In the genomic region with DNA sequence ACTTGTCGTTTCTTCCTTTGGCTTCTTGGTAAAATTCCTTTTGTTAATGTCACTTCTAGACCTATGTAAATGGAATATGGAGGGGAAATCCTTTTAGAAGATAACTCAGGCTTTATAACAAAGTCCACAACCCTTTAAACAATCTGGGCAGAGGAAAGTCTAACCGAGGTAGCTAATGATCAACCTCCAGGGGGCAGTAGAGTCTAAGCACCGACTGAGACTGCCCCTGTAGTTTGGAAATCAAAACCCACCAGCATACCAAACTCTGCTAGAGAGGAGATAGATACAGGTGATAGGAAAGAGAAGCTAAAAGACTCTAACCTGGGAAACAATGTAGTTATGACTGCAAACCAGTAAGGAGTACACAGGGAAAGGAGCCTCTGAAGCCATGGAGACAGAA, we compare ENCODE assay signal across 10 mouse cellular contexts.
DNase-seq lines count a peak whose midpoint lies in the region; ATAC-seq and TF ChIP-seq lines count a peak whose summit lies in the region.
"Had no signal": no experiment of that assay in that cellular context is flagged by ENCODE, and none has a peak within 500 bp of the region (broad histone marks: within the 10 kb centered on the region; RNA-seq: fewer than 3 reads in every experiment).

No protein-coding gene starts in this region.

- H3K4me3 ChIP-seq in kidney, adult 2 months (ENCODE audit: insufficient read depth, low read depth, low read length) = no peak overlapping the region
- no peak overlapping the region for H3K4me3 ChIP-seq in kidney, embryonic 14.5 days (ENCODE audit: low read length)
- H3K4me3 ChIP-seq in CH12.LX (replicated peaks in 1 of 3; ENCODE audit: low read depth in 2 of 3, low read length in 2 of 3, poor library complexity in 1 of 3) = no peak overlapping the region
- H3K4me3 ChIP-seq in liver, embryonic 14.5 days (ENCODE audit: insufficient read depth in 1 of 2, low read depth in 2 of 2, low read length in 2 of 2) = no peak overlapping the region
- H3K4me3 ChIP-seq: erythroblast, embryonic 14.5 days; limb, embryonic 15.5 days had no signal

- H3K79me2 ChIP-seq in CH12.LX (replicated peaks; ENCODE audit: control insufficient read depth, extremely low read depth, insufficient read depth, poor library complexity, severe bottlenecking) = no peaks in the 10 kb centered on the region

- H3K36me3 ChIP-seq in kidney, adult 2 months (ENCODE audit: control insufficient read depth, insufficient read depth, low read length) = no peaks in the 10 kb centered on the region
- no peaks in the 10 kb centered on the region for H3K36me3 ChIP-seq in kidney, embryonic 14.5 days (ENCODE audit: control insufficient read depth, insufficient read depth, low read length)
- no peaks in the 10 kb centered on the region for H3K36me3 ChIP-seq in CH12.LX (replicated peaks in 1 of 2; ENCODE audit: control insufficient read depth in 1 of 2, insufficient read depth in 1 of 2, low read length in 1 of 2)
- H3K36me3 ChIP-seq in liver, embryonic 14.5 days (replicated peaks; ENCODE audit: control insufficient read depth, insufficient read depth, low read depth) = no peaks in the 10 kb centered on the region
- H3K36me3 ChIP-seq: limb, embryonic 15.5 days had no signal

- no peak overlapping the region for H3K27ac ChIP-seq in kidney, adult 2 months (ENCODE audit: insufficient read depth, low read depth, low read length)
- H3K27ac ChIP-seq in kidney, embryonic 14.5 days (ENCODE audit: low read depth, low read length) = no peak overlapping the region
- no peak overlapping the region for H3K27ac ChIP-seq in CH12.LX (ENCODE audit: insufficient read depth, low read depth)
- H3K27ac ChIP-seq in liver, embryonic 14.5 days = no peak overlapping the region
- H3K27ac ChIP-seq: limb, embryonic 15.5 days had no signal

- 13% methylated on average over 3 of the region's 3 CpGs for WGBS in kidney, adult 2 months
- WGBS in kidney, embryonic 14.5 days = 14% methylated on average over 3 of the region's 3 CpGs
- WGBS in liver, embryonic 14.5 days (ENCODE audit: insufficient replicate concordance) = 8% methylated on average over 3 of the region's 3 CpGs

- no peaks in the 10 kb centered on the region for H3K27me3 ChIP-seq in kidney, adult 2 months (replicated peaks; ENCODE audit: control insufficient read depth, insufficient read depth, low read length)
- no peaks in the 10 kb centered on the region for H3K27me3 ChIP-seq in kidney, embryonic 14.5 days (ENCODE audit: control insufficient read depth, insufficient read depth, low read length)
- H3K27me3 ChIP-seq in CH12.LX (replicated peaks) = no peaks in the 10 kb centered on the region
- no peaks in the 10 kb centered on the region; the same call in 1 of the 2 replicates for H3K27me3 ChIP-seq in liver, embryonic 14.5 days (ENCODE audit: control insufficient read depth, insufficient read depth, low read length)
- H3K27me3 ChIP-seq: limb, embryonic 15.5 days had no signal

- peak; percentile 80 for TF ChIP-seq RAD21 in CH12.LX (IDR thresholded peaks at IDR 0.05; ENCODE audit: low read depth, low read length)

- no peaks in the 10 kb centered on the region for H3K9me3 ChIP-seq in kidney, embryonic 14.5 days (ENCODE audit: control insufficient read depth, low read length)
- no peaks in the 10 kb centered on the region for H3K9me3 ChIP-seq in CH12.LX (replicated peaks; ENCODE audit: low read length)
- H3K9me3 ChIP-seq in liver, embryonic 14.5 days (ENCODE audit: control insufficient read depth, low read length) = no peaks in the 10 kb centered on the region
- H3K9me3 ChIP-seq: limb, embryonic 15.5 days had no signal

- no peaks in the 10 kb centered on the region for H3K4me1 ChIP-seq in kidney, adult 2 months (ENCODE audit: control insufficient read depth, insufficient read depth, low read length)
- H3K4me1 ChIP-seq in kidney, embryonic 14.5 days (ENCODE audit: control insufficient read depth, insufficient read depth, low read length) = no peaks in the 10 kb centered on the region
- no peaks in the 10 kb centered on the region for H3K4me1 ChIP-seq in CH12.LX (ENCODE audit: control insufficient read depth in 1 of 2, insufficient read depth in 2 of 2)
- H3K4me1 ChIP-seq in liver, embryonic 14.5 days (replicated peaks; ENCODE audit: control insufficient read depth in 2 of 2, insufficient read depth in 2 of 2, low read length in 1 of 2) = no peaks in the 10 kb centered on the region
- H3K4me1 ChIP-seq: limb, embryonic 15.5 days had no signal

- no peak for TF ChIP-seq POLR2A in kidney, adult 2 months (IDR thresholded peaks at IDR 0.05; ENCODE audit: low read depth, low read length)
- no peak for TF ChIP-seq POLR2A in CH12.LX (IDR thresholded peaks at IDR 0.05; ENCODE audit: low read depth, low read length)

- in situ Hi-C loops in CH12.LX (cut with MboI; ENCODE audit: low pct_ligation_motif_present, low pct_unique_long_range_greater_than_20kb, low sequenced_read_pairs) = loop anchor here (10.0 kb wide), 1 partner anchor 63 kb away; no protein-coding TSS in a partner anchor

- dilution Hi-C loops in CH12.LX (cut with MboI; ENCODE audit: extremely low pct_ligation_motif_present, extremely low pct_unique_long_range_greater_than_20kb, low sequenced_read_pairs) = no loop called here

- ATAC-seq in kidney, embryonic 14.5 days (ENCODE audit: low FRiP score, low TSS enrichment) = no peak
- ATAC-seq in liver, embryonic 14.5 days (ENCODE audit: insufficient read depth) = no peak

- peak; percentile 59 for TF ChIP-seq CTCF in kidney, adult 2 months (conservative IDR thresholded peaks at IDR 0.05; ENCODE audit: insufficient read depth, insufficient read length, low read depth, low read length)
- peak; percentile 77 to 89 for TF ChIP-seq CTCF in CH12.LX (conservative IDR thresholded peaks at IDR 0.05 in 1 of 2, IDR thresholded peaks at IDR 0.05 in 1 of 2; ENCODE audit: low read depth in 2 of 2, low read length in 2 of 2)
- peak; percentile 74 for TF ChIP-seq CTCF in liver, embryonic 14.5 days (IDR thresholded peaks at IDR 0.05; ENCODE audit: low read depth)

- no peak overlapping the region for H3K9ac ChIP-seq in kidney, embryonic 14.5 days (ENCODE audit: low read depth, low read length)
- no peak overlapping the region for H3K9ac ChIP-seq in CH12.LX (ENCODE audit: insufficient read depth, low read depth)
- H3K9ac ChIP-seq in liver, embryonic 14.5 days (replicated peaks) = no peak overlapping the region
- H3K9ac ChIP-seq: limb, embryonic 15.5 days had no signal

- H3K4me2 ChIP-seq in kidney, embryonic 14.5 days (replicated peaks; ENCODE audit: low read depth, low read length) = no peak overlapping the region
- no peak overlapping the region for H3K4me2 ChIP-seq in CH12.LX (ENCODE audit: insufficient read depth, low read depth, poor library complexity, severe bottlenecking)
- H3K4me2 ChIP-seq in liver, embryonic 14.5 days (ENCODE audit: low read depth) = no peak overlapping the region
- H3K4me2 ChIP-seq: limb, embryonic 15.5 days had no signal

- TF ChIP-seq EP300 in CH12.LX (IDR thresholded peaks at IDR 0.05; ENCODE audit: low read length) = no peak
- TF ChIP-seq EP300 in liver, embryonic 14.5 days (IDR thresholded peaks at IDR 0.05; ENCODE audit: low read depth) = no peak

- DNase-seq in kidney, adult 2 months = peak; percentile 39
- DNase-seq in CH12.LX (ENCODE audit: extremely low read depth) = peak; percentile 68
- peak; percentile 78 for DNase-seq in R1 (ENCODE audit: low read depth, low spot score)
- peak; percentile 14 to 49 for DNase-seq in frontal cortex, postnatal 36 days (ENCODE audit: low spot score in 2 of 2)
- peak in 1 of 3 experiments; percentile 31 for DNase-seq in liver, embryonic 14.5 days (ENCODE audit: low read depth in 3 of 3, low spot score in 3 of 3)
- DNase-seq in telencephalon, adult 2 months (ENCODE audit: low read depth, low spot score) = peak; percentile 18
- DNase-seq in urinary bladder, postnatal 10 days (ENCODE audit: low spot score) = no peak

TF ChIP-seq in CH12.LX, 34 proteins besides CTCF, POLR2A, EP300 and RAD21:
- peak; percentile 76 for TF ChIP-seq SMC3 (IDR thresholded peaks at IDR 0.05; ENCODE audit: low read depth, low read length)
- no peak for TF ChIP-seq ZMIZ1 (IDR thresholded peaks at IDR 0.05; ENCODE audit: low read depth, low read length)
